Mouse (Mus musculus) forebrain, embryonic 11.5 days (tissue): ENCODE results near the gene Rbm47. TPM values are rescaled to one million over a fixed set of nuclear protein-coding genes. Genes with fewer than 3 reads are reported as not detected.

Experiments
- ATAC-seq: fragments of 200-750 bp; cut with Nextera tagmentation; replicated peaks from 2 replicates; pipeline ENCODE4 v1.8.0; 2017; ENCODE audit warnings: moderate TSS enrichment; ENCODE audit not compliant: low FRiP score
- DNase-seq: peaks from one replicate; pipeline ENCODE4 v3.0.0-alpha.2; 2017; ENCODE audit warnings: low spot score
- H3K27ac ChIP-seq: fragments of 300-500 bp; sonication (generic); 2 replicates; pipeline ENCODE4 v1.5.1; 2014; ENCODE audit warnings: low read depth, low read length
- H3K27me3 ChIP-seq: fragments of 300-500 bp; sonication (generic); 2 replicates; pipeline ENCODE4 v1.6.1; 2014; ENCODE audit warnings: mild to moderate bottlenecking, low read length, mixed read lengths; ENCODE audit not compliant: control insufficient read depth, insufficient read depth
- H3K36me3 ChIP-seq: fragments of 300-500 bp; sonication (generic); 2 replicates; pipeline ENCODE4 v1.6.1; 2014; ENCODE audit warnings: mild to moderate bottlenecking, low read length, moderate library complexity, mixed read lengths; ENCODE audit not compliant: control insufficient read depth, insufficient read depth
- H3K4me1 ChIP-seq: fragments of 300-500 bp; sonication (generic); replicated peaks from 2 replicates; pipeline ENCODE4 v1.6.1; 2014; ENCODE audit warnings: low read length, mixed read lengths; ENCODE audit not compliant: control insufficient read depth, insufficient read depth
- H3K4me2 ChIP-seq: fragments of 300-500 bp; sonication (generic); 2 replicates; pipeline ENCODE4 v1.6.1; 2014; ENCODE audit warnings: low read depth, mild to moderate bottlenecking, low read length, moderate library complexity, mixed read lengths; ENCODE audit not compliant: severe bottlenecking
- H3K4me3 ChIP-seq: fragments of 300-500 bp; sonication (generic); 2 replicates; pipeline ENCODE4 v1.5.1; 2014; ENCODE audit warnings: low read depth, low read length
- H3K9ac ChIP-seq: fragments of 300-500 bp; sonication (generic); 2 replicates; pipeline ENCODE4 v1.6.1; 2014; ENCODE audit warnings: low read length
- H3K9me3 ChIP-seq: fragments of 300-500 bp; sonication (generic); 2 replicates; pipeline ENCODE4 v1.6.1; 2016; ENCODE audit warnings: low read length, mixed read lengths; ENCODE audit not compliant: control insufficient read depth
- WGBS: fragments of 180-500 bp; shearing (Covaris S2); extraction: QIAGEN DNeasy Blood & Tissue Kit; methylation state at CpG from one replicate; pipeline ENCODE4 v1.1.7; 2014; 5-methylcytosine and 5-hydroxymethylcytosine counted together
- polyA plus RNA-seq: library from polyadenylated mRNA; unstranded; fragments of >200 nt; fragmentation: Nextera tagmentation; extraction: Ambion mirVana; gene quantifications from 2 replicates; pipeline ENCODE4 v1.2.1, GENCODE M21; 2014

Gene Rbm47
- polyA plus RNA-seq, 1 experiment from 2014 or later = 5.9 TPM

DNA sequence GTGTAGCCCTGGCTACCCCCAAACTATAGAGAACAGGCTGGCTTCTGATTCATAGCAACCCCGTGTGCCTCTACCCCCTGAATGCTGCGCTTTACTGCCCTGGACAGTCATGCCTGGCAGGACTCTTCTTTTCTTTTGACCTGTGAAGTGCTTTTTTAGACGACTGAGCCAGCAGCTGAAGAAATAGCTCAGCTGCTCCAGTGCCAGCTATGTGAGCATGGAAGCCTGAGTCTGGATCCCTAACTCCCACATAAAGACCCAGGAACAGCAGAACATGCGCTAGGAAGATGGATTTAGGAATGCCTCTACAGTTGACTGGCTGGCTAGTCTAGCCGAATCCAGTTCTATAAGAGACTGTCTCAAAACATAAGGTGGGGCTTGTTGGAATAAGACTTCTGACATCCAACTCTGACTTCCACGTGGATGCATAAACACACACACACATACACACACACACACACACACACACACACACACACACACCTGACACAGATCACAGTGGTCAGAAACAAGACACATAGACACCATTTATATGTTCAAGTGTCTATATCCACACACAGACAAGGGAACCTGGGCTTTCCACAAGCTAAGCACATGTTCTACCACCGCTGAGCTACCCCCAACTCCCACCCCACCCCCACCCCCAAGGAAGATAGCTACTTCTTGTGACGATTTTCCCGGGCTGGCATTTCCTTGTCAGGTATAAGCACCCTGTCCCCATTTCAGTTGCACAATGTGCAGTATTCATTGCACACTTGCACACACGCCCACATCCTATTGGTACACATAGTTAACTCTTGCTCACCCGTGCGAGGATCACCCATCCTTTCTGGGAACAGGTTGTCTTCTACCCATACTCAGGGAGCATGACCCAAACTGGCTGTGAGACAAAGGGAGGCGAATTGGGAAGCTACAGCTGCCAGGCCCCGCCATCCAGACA is 29.6 kb downstream of the Rbm47 start:
- no peaks in the 10 kb centered on the region for H3K36me3 ChIP-seq
- H3K4me3 ChIP-seq = no peak overlapping the region
- WGBS = 86% methylated on average over 14 of the region's 14 CpGs
- H3K27me3 ChIP-seq = peaks cover under 1% of the 10 kb centered on the region; the same call in 1 of the 2 replicates
- peaks cover 4% of the 10 kb centered on the region; the same call in 1 of the 2 replicates for H3K4me1 ChIP-seq
- no peak overlapping the region for H3K27ac ChIP-seq
- no peak for ATAC-seq
- no peak overlapping the region for H3K9ac ChIP-seq
- no peak overlapping the region for H3K4me2 ChIP-seq
- DNase-seq = no peak
- H3K9me3 ChIP-seq = no peaks in the 10 kb centered on the region

DNA sequence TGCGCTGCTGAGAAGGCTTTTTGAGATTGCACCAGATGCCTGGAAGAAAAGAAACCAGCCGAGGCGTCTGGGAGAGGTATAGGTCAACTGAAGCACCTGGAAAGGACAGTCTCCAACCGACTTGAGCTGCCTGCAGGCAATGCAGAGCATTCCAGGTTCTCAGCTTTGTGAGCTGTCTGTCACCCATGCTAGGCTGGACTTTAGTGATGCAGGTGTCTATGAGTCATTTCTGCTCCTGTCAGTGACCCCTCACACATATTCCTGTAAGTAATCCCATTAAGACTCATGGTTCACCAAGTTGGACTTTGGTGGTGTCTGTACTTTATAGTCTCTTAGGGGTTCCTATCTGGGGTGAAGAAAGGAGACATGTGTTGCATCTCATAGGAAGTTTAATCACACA is 31.4 kb downstream of the Rbm47 start:
- Histone ChIP-seq H3K36me3 (no peaks in the 10 kb centered on the region), H3K27ac (no peak overlapping the region), H3K4me2 (no peak overlapping the region), H3K9me3 (no peaks in the 10 kb centered on the region), H3K9ac (no peak overlapping the region), H3K4me1 (peaks cover 4% of the 10 kb centered on the region; the same call in 1 of the 2 replicates), H3K27me3 (no peaks in the 10 kb centered on the region), H3K4me3 (no peak overlapping the region)
- DNase-seq (no peak), ATAC-seq (no peak)
- 82% methylated on average over 4 of the region's 4 CpGs for WGBS

DNA sequence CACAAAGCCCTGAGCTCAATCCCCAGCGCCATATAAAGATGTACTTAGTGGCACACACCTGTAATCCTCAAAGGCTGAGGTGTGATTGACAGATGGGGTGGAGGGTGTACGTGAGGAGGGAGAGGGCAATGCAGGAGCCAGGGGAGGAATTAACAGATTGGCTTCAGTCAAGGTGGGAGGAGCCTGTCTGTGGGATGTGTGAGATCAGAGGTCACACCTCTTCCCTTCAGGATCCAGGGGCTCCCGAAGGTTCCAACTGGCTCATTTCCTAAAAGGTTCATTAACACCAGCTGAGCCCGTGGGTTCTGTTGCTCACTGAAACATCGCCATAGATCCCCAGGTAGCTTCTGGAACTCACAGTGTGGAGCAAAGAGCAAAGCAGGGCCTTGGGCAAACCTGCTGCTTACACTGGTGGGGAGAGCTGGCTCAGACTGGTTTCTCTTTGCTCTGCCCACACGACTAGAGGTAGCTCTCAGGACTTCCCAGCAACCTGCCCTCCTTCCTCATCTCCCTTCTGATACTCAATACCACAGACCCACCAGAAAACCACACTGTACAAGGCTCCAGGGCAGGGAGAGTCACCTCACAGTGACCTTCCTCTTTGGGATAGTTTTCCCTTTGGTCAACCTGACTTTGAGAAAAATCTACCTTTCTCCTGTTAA is 33.2 kb downstream of the Rbm47 start:
- Histone ChIP-seq H3K27me3 (no peaks in the 10 kb centered on the region), H3K4me3 (no peak overlapping the region), H3K4me1 (peaks cover 4% of the 10 kb centered on the region; the same call in 1 of the 2 replicates), H3K9me3 (no peaks in the 10 kb centered on the region), H3K27ac (no peak overlapping the region), H3K4me2 (no peak overlapping the region), H3K9ac (no peak overlapping the region), H3K36me3 (no peaks in the 10 kb centered on the region)
- ATAC-seq = no peak; the same call in 1 of the 2 replicates
- WGBS = 45% methylated on average over 6 of the region's 6 CpGs
- no peak for DNase-seq

DNA sequence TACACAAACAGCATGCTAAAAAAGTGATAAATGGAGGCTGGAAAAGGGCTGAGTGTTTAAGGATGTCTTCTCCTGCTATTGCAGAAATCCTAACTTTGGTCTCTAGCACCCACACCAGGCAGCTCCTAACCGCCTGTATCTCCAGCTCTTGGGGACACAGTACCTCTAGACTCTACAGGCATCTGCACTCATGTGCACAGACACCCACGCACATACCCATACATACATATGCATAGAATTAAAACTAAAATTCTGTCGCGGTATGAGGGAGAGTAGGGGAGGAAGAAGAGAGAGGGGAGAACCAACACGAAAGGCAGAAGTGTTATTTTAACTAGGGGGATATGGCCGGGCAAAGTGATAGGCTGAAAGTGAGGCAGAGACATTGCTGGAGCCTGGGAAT is 33.7 kb downstream of the Rbm47 start:
- WGBS = 78% methylated on average over 6 of the region's 6 CpGs
- DNase-seq = no peak
- Histone ChIP-seq H3K4me3 (no peak overlapping the region), H3K9ac (no peak overlapping the region), H3K9me3 (no peaks in the 10 kb centered on the region), H3K4me2 (no peak overlapping the region), H3K27ac (no peak overlapping the region), H3K27me3 (no peaks in the 10 kb centered on the region), H3K36me3 (no peaks in the 10 kb centered on the region), H3K4me1 (peaks cover 4% of the 10 kb centered on the region; the same call in 1 of the 2 replicates)
- ATAC-seq = no peak

DNA sequence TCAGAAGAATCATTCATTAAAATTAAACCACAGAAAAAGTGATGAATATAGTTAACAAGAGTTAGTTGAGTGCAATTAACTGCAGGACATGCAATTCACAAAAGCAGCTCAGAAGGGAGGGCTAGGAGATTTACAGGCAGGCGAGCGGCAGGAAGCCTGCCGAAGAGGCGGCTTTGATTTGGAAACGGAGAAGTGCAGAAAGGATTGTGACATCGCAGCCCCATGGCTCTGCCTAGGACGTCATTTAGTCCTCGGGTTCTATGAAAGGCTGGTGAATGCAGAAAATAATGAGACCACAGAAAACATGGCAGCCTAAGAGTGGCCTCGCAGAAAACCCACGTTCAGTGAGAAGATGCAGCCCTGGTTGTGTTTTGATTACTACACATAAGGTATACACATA is 34.3 kb downstream of the Rbm47 start:
- H3K9ac ChIP-seq = no peak overlapping the region
- no peaks in the 10 kb centered on the region for H3K36me3 ChIP-seq
- H3K4me3 ChIP-seq = no peak overlapping the region
- no peak for DNase-seq
- H3K27ac ChIP-seq = no peak overlapping the region
- H3K9me3 ChIP-seq = no peaks in the 10 kb centered on the region
- no peak overlapping the region for H3K4me2 ChIP-seq
- no peaks in the 10 kb centered on the region for H3K27me3 ChIP-seq
- WGBS = 12% methylated on average over 10 of the region's 10 CpGs
- ATAC-seq = no peak
- peaks cover 4% of the 10 kb centered on the region; the same call in 1 of the 2 replicates for H3K4me1 ChIP-seq

DNA sequence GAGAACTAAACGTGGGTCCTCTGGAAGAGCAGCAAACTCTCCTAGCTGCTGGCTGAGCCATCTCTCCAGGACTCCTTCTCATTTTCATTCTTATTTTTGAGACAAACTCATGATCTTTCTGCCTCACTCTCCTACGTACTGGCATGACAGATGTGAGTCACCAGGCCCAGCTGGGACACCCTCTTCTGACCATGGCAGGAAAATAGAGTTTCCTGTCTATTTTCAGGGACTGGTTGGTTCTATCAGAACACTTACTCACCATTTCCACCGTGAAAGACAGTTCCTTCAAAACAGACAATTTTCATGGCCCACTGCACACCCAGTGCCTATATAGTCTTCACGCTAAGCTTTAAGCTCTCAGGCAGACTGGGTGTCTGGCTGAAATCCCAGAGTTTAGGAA is 35.7 kb downstream of the Rbm47 start:
- Histone ChIP-seq H3K4me1 (peaks cover 4% of the 10 kb centered on the region; the same call in 1 of the 2 replicates), H3K4me3 (no peak overlapping the region), H3K27me3 (no peaks in the 10 kb centered on the region), H3K9ac (no peak overlapping the region), H3K27ac (no peak overlapping the region), H3K36me3 (no peaks in the 10 kb centered on the region), H3K9me3 (no peaks in the 10 kb centered on the region), H3K4me2 (no peak overlapping the region)
- 61% methylated on average over 4 of the region's 4 CpGs for WGBS
- ATAC-seq = no peak
- DNase-seq = no peak

DNA sequence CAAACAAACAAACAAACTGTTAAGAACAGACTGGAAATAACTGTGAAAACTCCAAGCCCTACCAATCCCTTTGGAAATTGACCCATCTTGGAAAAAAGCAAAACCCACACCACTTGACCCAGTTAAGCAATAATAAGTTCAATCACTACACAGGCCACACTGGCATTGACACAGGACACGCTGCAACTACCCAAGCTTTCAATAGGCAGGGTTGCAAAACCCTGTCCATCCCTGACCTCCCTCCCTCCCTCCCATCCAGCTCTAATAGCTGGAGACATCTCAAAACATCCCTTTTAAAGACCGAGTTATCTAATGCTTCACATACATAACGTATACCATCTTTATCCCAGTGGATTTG is 37.1 kb downstream of the Rbm47 start:
- Histone ChIP-seq H3K4me3 (no peak overlapping the region), H3K27ac (no peak overlapping the region), H3K27me3 (no peaks in the 10 kb centered on the region), H3K9ac (no peak overlapping the region), H3K36me3 (no peaks in the 10 kb centered on the region), H3K4me1 (peaks cover 4% of the 10 kb centered on the region; the same call in 1 of the 2 replicates), H3K4me2 (no peak overlapping the region), H3K9me3 (no peaks in the 10 kb centered on the region)
- DNase-seq (no peak), ATAC-seq (no peak)
- 84% methylated on average over 3 of the region's 3 CpGs for WGBS

DNA sequence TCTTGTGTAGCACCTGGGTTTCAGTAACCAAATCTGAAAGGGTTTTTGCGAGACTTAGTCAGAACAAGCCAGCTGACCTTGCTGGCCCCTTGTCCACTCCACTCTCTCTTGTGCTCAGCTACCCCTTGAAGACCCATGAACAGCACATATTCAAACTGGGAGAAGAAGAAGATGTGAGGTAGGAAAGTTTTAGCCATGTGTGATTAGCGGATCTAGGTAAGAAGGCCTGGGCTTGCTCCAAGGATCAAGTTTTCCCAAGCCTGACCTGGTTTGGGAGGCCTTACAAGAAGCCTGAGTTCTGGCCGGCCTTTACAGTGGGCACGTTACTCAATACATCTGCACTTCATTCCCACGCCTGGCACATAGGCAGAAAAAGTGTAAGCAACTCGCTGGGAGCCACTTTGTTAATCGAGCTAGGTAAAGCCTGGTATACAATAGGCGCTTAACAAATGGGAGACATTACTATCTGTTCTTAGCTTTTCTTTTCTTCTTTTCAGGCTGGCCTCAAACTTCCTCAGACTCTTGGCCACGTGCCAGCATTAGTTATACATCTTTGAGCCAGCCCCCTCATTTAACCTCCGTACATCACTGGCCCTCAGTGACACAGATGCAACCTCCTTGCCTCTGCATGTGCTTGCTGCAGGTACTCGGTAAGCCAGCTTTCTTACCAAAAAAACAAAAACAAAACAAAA is 37.6 kb downstream of the Rbm47 start:
- Histone ChIP-seq H3K4me3 (no peak overlapping the region), H3K4me1 (peaks cover 4% of the 10 kb centered on the region; the same call in 1 of the 2 replicates), H3K9ac (no peak overlapping the region), H3K36me3 (no peaks in the 10 kb centered on the region), H3K9me3 (no peaks in the 10 kb centered on the region), H3K27ac (no peak overlapping the region), H3K27me3 (no peaks in the 10 kb centered on the region), H3K4me2 (no peak overlapping the region)
- ATAC-seq (no peak), DNase-seq (no peak)
- 80% methylated on average over 11 of the region's 11 CpGs for WGBS
